Mouse (Mus musculus): Measurements from ENCODE around the gene Agpat2.

The Agpat2 gene

GRCm38 (mm10) chr2:26626081-26626480 lies 21.9 kb upstream of the Agpat2 start:
- in situ Hi-C loops (cut with MboI, MseI), result no loop called here

- in situ Hi-C loops (cut with MboI, MseI), result no loop called here
Observed at GRCm38 (mm10) chr2:26625419-26625818, 21.2 kb upstream of the Agpat2 start.

- in situ Hi-C loops (cut with MboI, MseI), result no loop called here
Observed at GRCm38 (mm10) chr2:26622984-26623383, 18.8 kb upstream of the Agpat2 start.

- in situ Hi-C loops (cut with MboI, MseI), result no loop called here
Observed at GRCm38 (mm10) chr2:26621246-26621645, 17.0 kb upstream of the Agpat2 start.

- in situ Hi-C loops (cut with MboI, MseI), result loop anchor here in 1 of 2 experiments (10.0 kb wide), 1 partner anchor 583 kb away; no protein-coding TSS in a partner anchor
Observed at GRCm38 (mm10) chr2:26617928-26618327, 13.7 kb upstream of the Agpat2 start.

GRCm38 (mm10) chr2:26617331-26617730 lies 13.1 kb upstream of the Agpat2 start:
- in situ Hi-C loops (cut with MboI, MseI), result loop anchor here in 1 of 2 experiments (10.0 kb wide), 1 partner anchor 583 kb away; no protein-coding TSS in a partner anchor

GRCm38 (mm10) chr2:26615459-26616124 lies 11.4 kb upstream of the Agpat2 start:
- in situ Hi-C loops (cut with MboI, MseI), result loop anchor here in 1 of 2 experiments (10.0 kb wide), 1 partner anchor 581 kb away; no protein-coding TSS in a partner anchor

- in situ Hi-C loops (cut with MboI, MseI), result loop anchor here in 1 of 2 experiments (10.0 kb wide), 1 partner anchor 580 kb away; no protein-coding TSS in a partner anchor
Observed at GRCm38 (mm10) chr2:26614903-26615302, 10.7 kb upstream of the Agpat2 start.

- in situ Hi-C loops (cut with MboI, MseI), result loop anchor here in 1 of 2 experiments (10.0 kb wide), 1 partner anchor 577 kb away; no protein-coding TSS in a partner anchor
Observed at GRCm38 (mm10) chr2:26611896-26612295, 7.7 kb upstream of the Agpat2 start.

GRCm38 (mm10) chr2:26611054-26611453 lies 6.8 kb upstream of the Agpat2 start:
- in situ Hi-C loops (cut with MboI, MseI), result loop anchor here in 1 of 2 experiments (10.0 kb wide), 1 partner anchor 576 kb away; no protein-coding TSS in a partner anchor

GRCm38 (mm10) chr2:26610526-26610925 lies 6.3 kb upstream of the Agpat2 start:
- in situ Hi-C loops (cut with MboI, MseI), result loop anchor here in 1 of 2 experiments (10.0 kb wide), 1 partner anchor 576 kb away; no protein-coding TSS in a partner anchor

- in situ Hi-C loops (cut with MboI, MseI), result no loop called here
Observed at GRCm38 (mm10) chr2:26609261-26609661, 5.0 kb upstream of the Agpat2 start.

GRCm38 (mm10) chr2:26608781-26609180 lies 4.6 kb upstream of the Agpat2 start:
- in situ Hi-C loops (cut with MboI, MseI), result no loop called here

GRCm38 (mm10) chr2:26607056-26607910 lies 3.1 kb upstream of the Agpat2 start:
- in situ Hi-C loops (cut with MboI, MseI), result no loop called here

- in situ Hi-C loops (cut with MboI, MseI), result no loop called here
Observed at GRCm38 (mm10) chr2:26606579-26606978, 2.4 kb upstream of the Agpat2 start.

GRCm38 (mm10) chr2:26605331-26605730 lies 1.1 kb upstream of the Agpat2 start:
- in situ Hi-C loops (cut with MboI, MseI), result no loop called here

GRCm38 (mm10) chr2:26603159-26603558 lies 1.1 kb downstream of the Agpat2 start:
- in situ Hi-C loops (cut with MboI, MseI), result no loop called here

GRCm38 (mm10) chr2:26602631-26603030 lies 1.6 kb downstream of the Agpat2 start:
- in situ Hi-C loops (cut with MboI, MseI), result no loop called here

GRCm38 (mm10) chr2:26601595-26601994 lies 2.6 kb downstream of the Agpat2 start:
- in situ Hi-C loops (cut with MboI, MseI), result no loop called here

- in situ Hi-C loops (cut with MboI, MseI), result no loop called here
Observed at GRCm38 (mm10) chr2:26600664-26601063, 3.6 kb downstream of the Agpat2 start.

- in situ Hi-C loops (cut with MboI, MseI), result no loop called here
Observed at GRCm38 (mm10) chr2:26599965-26600364, 4.3 kb downstream of the Agpat2 start.

GRCm38 (mm10) chr2:26598462-26598861 lies 5.8 kb downstream of the Agpat2 start:
- in situ Hi-C loops (cut with MboI, MseI), result no loop called here
